17 mouse cellular contexts compared by ENCODE assay signal in the genomic region with DNA sequence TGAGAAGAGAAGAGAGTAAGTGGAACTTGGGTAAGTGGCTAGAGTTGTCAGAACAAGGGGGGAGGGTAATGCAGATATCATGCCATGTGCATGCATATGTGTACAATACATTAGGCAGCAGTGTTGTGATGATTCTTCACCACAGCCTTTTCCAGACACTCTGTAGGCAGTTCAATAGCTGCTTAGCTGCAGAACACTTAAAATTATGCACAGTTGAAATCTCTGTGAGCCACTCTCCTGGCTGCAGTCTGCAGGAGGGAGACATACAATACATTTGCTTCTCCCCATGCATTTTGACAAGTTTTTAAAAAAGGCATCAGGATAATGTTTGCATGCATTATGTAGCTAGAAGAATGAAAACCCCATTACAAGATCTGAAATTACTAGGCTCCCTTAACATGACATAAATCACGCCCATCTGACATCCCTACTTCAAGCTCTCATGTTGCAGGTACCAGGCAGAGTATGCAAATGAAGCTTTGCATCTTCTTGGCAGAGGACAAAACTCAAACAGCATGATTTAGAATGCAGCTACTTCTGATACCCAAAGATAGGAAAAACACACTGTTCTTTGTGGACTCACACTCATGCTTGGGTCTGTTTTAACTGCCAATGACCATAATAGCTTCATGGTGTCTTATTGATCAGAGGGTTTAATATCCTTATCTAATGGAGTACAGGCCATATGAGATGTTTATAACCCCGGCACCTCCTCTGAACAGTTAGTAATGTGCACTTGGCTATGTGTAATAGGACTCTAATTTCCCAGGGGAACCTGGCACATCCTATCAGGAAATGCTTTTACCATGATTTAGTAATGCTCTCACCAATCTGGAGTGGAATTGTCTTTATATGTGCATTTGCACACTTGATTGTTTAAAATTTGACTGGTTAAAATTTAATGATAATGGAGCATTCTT.
DNase-seq lines count a peak whose midpoint lies in the region; ATAC-seq and TF ChIP-seq lines count a peak whose summit lies in the region.
"Had no signal": no experiment of that assay in that cellular context is flagged by ENCODE, and none has a peak within 500 bp of the region (broad histone marks: within the 10 kb centered on the region; RNA-seq: fewer than 3 reads in every experiment).

No protein-coding gene starts in this region.

- no peak overlapping the region for H3K4me2 ChIP-seq in hindbrain, embryonic 11.5 days (replicated peaks; ENCODE audit: low read depth, low read length)
- H3K4me2 ChIP-seq in forebrain, embryonic 16.5 days (ENCODE audit: low read length) = no peak overlapping the region
- no peak overlapping the region for H3K4me2 ChIP-seq in midbrain, embryonic 15.5 days
- H3K4me2 ChIP-seq: hindbrain, embryonic 15.5 days; limb, embryonic 15.5 days had no signal

- peak; percentile 66 for ATAC-seq in hindbrain, embryonic 11.5 days (ENCODE audit: low FRiP score)
- peak; percentile 92 for ATAC-seq in forebrain, embryonic 16.5 days
- ATAC-seq in midbrain, embryonic 15.5 days (replicated peaks) = peak; percentile 73; the same call in 1 of the 2 replicates
- ATAC-seq in monocyte, adult 5-6 weeks (replicated peaks; ENCODE audit: insufficient number of reproducible peaks, low FRiP score, low TSS enrichment, poor library complexity, severe bottlenecking) = no peak
- ATAC-seq: liver, postnatal 0 days had no signal

- H3K9me3 ChIP-seq in hindbrain, embryonic 11.5 days (ENCODE audit: control insufficient read depth, low read length) = no peaks in the 10 kb centered on the region
- no peaks in the 10 kb centered on the region for H3K9me3 ChIP-seq in hindbrain, embryonic 10.5 days
- H3K9me3 ChIP-seq in forebrain, embryonic 16.5 days (ENCODE audit: control insufficient read depth, low read length) = no peaks in the 10 kb centered on the region
- H3K9me3 ChIP-seq in midbrain, embryonic 15.5 days = no peaks in the 10 kb centered on the region
- H3K9me3 ChIP-seq: hindbrain, embryonic 15.5 days; limb, embryonic 15.5 days had no signal

- no peak overlapping the region for H3K9ac ChIP-seq in hindbrain, embryonic 11.5 days (ENCODE audit: low read depth, low read length)
- H3K9ac ChIP-seq in forebrain, embryonic 16.5 days (replicated peaks; ENCODE audit: low read depth, low read length) = no peak overlapping the region
- H3K9ac ChIP-seq in midbrain, embryonic 15.5 days = no peak overlapping the region
- H3K9ac ChIP-seq: hindbrain, embryonic 15.5 days; limb, embryonic 15.5 days; liver, postnatal 0 days had no signal

- TF ChIP-seq CTCF in brain, embryonic 14.5 days (IDR thresholded peaks at IDR 0.05; ENCODE audit: borderline replicate concordance, extremely low read depth, insufficient read depth, insufficient read length) = no peak

- no peak overlapping the region for H3K4me3 ChIP-seq in hindbrain, embryonic 11.5 days (ENCODE audit: low read depth, low read length)
- H3K4me3 ChIP-seq in hindbrain, embryonic 10.5 days = no peak overlapping the region
- no peak overlapping the region for H3K4me3 ChIP-seq in forebrain, embryonic 16.5 days (replicated peaks; ENCODE audit: low read length)
- H3K4me3 ChIP-seq in midbrain, embryonic 15.5 days = no peak overlapping the region
- H3K4me3 ChIP-seq: erythroblast, embryonic 14.5 days; gastrocnemius, adult 2 months; hindbrain, embryonic 15.5 days; limb, embryonic 15.5 days had no signal

- no peaks in the 10 kb centered on the region for H3K27me3 ChIP-seq in hindbrain, embryonic 11.5 days (ENCODE audit: control insufficient read depth, insufficient read depth, low read length)
- H3K27me3 ChIP-seq in hindbrain, embryonic 10.5 days (ENCODE audit: insufficient read depth, poor library complexity, severe bottlenecking) = no peaks in the 10 kb centered on the region
- H3K27me3 ChIP-seq in forebrain, embryonic 16.5 days (replicated peaks; ENCODE audit: control insufficient read depth, insufficient read depth, low read length) = no peaks in the 10 kb centered on the region
- no peaks in the 10 kb centered on the region for H3K27me3 ChIP-seq in midbrain, embryonic 15.5 days (replicated peaks)
- H3K27me3 ChIP-seq: hindbrain, embryonic 15.5 days; limb, embryonic 15.5 days had no signal

- 65% methylated on average over 2 of the region's 2 CpGs for WGBS in hindbrain, embryonic 11.5 days
- WGBS in hindbrain, embryonic 10.5 days = 74% methylated on average over 2 of the region's 2 CpGs
- 74% methylated on average over 2 of the region's 2 CpGs for WGBS in forebrain, embryonic 16.5 days
- WGBS in midbrain, embryonic 15.5 days = 60% methylated on average over 2 of the region's 2 CpGs

- H3K36me3 ChIP-seq in hindbrain, embryonic 11.5 days (ENCODE audit: control insufficient read depth, insufficient read depth, low read length) = no peaks in the 10 kb centered on the region
- no peaks in the 10 kb centered on the region for H3K36me3 ChIP-seq in hindbrain, embryonic 10.5 days
- no peaks in the 10 kb centered on the region for H3K36me3 ChIP-seq in forebrain, embryonic 16.5 days (ENCODE audit: control insufficient read depth, insufficient read depth)
- no peaks in the 10 kb centered on the region for H3K36me3 ChIP-seq in midbrain, embryonic 15.5 days (replicated peaks)
- H3K36me3 ChIP-seq: hindbrain, embryonic 15.5 days; limb, embryonic 15.5 days had no signal

- H3K4me1 ChIP-seq in hindbrain, embryonic 11.5 days (replicated peaks; ENCODE audit: control insufficient read depth, insufficient read depth, low read length) = no peaks in the 10 kb centered on the region
- peaks cover 8% of the 10 kb centered on the region; the same call in 1 of the 2 replicates for H3K4me1 ChIP-seq in hindbrain, embryonic 10.5 days (replicated peaks)
- H3K4me1 ChIP-seq in forebrain, embryonic 16.5 days (replicated peaks; ENCODE audit: control insufficient read depth, insufficient read depth, low read length) = 0 out of 2 replicates have a peak, but pooled peaks cover 3% of the 10 kb centered on the region
- H3K4me1 ChIP-seq in midbrain, embryonic 15.5 days = peaks cover 4% of the 10 kb centered on the region; the same call in 1 of the 2 replicates
- H3K4me1 ChIP-seq: limb, embryonic 15.5 days had no signal

- no peak for DNase-seq in hindbrain, embryonic 11.5 days (ENCODE audit: low spot score)
- no peak for DNase-seq in hindbrain, embryonic 10.5 days (ENCODE audit: low spot score)
- peak; percentile 68 for DNase-seq in brain, embryonic 14.5 days (ENCODE audit: low read depth)
- no peak for DNase-seq in cerebellum, adult 11-12 months
- no peak for DNase-seq in thymus, postnatal 0 days (ENCODE audit: low spot score)
- DNase-seq: cerebellum, adult 11 months; gastrocnemius, adult 2 months; heart, adult 11 months; liver, postnatal 0 days; lung, postnatal 4 days; right cerebral cortex, postnatal 25 days had no signal

- no peak overlapping the region for H3K27ac ChIP-seq in hindbrain, embryonic 11.5 days (ENCODE audit: low read depth, low read length)
- no peak overlapping the region for H3K27ac ChIP-seq in hindbrain, embryonic 10.5 days
- H3K27ac ChIP-seq in forebrain, embryonic 16.5 days (ENCODE audit: low read length) = peak overlapping the region; percentile 14; the same call in 1 of the 2 replicates
- H3K27ac ChIP-seq in midbrain, embryonic 15.5 days = 0 out of 2 replicates have a peak overlapping the region, but pooled peaks have one; percentile 46
- H3K27ac ChIP-seq: gastrocnemius, adult 2 months; hindbrain, embryonic 15.5 days; limb, embryonic 15.5 days had no signal

- TF ChIP-seq POLR2A in brain, embryonic 14.5 days (IDR thresholded peaks at IDR 0.05; ENCODE audit: borderline replicate concordance, extremely low read depth, insufficient read depth, insufficient read length, poor library complexity, severe bottlenecking) = no peak

Comparison
In these comparisons a context has a peak if more than half of its experiments do, and no peak if none do; other contexts are left out.
1. H3K27ac ChIP-seq: peak in forebrain, embryonic 16.5 days (single experiment) and midbrain, embryonic 15.5 days (single experiment); none in hindbrain, embryonic 11.5 days (single experiment) and hindbrain, embryonic 10.5 days (single experiment).